Mouse (Mus musculus) T-helper 2 cell (primary cell): ENCODE results near the gene Epha4.

Source experiments
- in situ Hi-C: fragments of 300-600 bp; cut with MboI, MseI; formaldehyde crosslinking; loops from one replicate; pipeline ENCODE4 v1.15.1; 2025; ENCODE audit warnings: high pct_unique_total_duplicates

The Epha4 gene

DNA sequence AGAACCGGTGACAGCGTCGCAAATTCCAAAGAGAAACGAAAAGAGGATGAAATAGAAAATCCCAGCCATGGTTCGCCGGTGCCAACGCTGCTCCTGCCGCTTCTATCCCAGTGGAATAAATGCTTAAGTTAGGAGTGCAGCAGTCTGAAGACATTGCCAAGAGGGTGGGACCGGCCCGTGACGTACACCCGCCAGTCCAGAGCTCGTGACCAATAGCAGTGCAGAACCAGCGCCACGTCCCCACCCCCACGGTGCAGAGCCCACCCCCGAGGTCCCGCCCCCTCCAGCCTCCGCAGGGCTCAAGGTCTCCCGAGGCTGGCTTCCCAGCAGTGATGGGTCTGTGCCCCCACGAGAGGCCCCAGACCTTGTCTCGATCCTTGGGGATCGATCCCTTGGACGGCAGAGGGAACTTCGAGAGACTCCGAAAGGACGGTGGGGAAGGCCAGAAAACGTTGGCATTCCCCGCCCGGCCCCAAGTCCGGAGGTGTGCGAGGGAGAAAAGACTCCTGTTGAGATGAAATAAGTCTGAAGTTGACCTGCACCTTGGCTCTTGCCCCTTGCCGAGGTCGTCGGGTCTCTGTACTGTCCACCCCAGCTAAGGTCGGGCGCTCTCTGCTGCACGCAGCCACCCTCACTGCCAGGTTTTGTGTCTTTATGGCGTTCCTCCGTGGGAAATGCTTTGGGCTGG lies at the start of gene Epha4:
Gene Epha4 (minus strand): TSS at position 126 of the 688 bp plus-strand sequence.
- in situ Hi-C loops = loop anchor here (5.0 kb wide), 1 partner anchor 1863 kb away; no protein-coding TSS in a partner anchor

DNA sequence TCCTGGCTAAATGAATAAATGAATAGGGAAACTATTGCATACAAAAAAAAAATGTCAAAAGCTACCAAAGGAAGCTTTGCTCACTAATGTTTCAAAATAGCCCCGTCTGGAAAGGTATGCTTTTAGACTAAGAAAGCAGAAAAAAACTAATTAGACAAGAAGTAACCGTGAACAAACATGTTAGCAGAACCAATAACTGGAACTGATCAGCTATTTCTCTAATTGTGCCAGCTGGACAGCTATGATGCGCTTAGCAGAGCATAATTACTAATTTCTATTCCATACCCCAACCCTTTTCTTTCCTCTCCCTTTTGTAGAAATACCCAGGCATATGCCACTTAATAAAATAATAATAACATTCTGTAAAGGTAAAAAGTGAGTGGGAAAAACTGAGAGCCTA lies 41.3 kb upstream of the Epha4 start:
- in situ Hi-C loops = no loop called here

DNA sequence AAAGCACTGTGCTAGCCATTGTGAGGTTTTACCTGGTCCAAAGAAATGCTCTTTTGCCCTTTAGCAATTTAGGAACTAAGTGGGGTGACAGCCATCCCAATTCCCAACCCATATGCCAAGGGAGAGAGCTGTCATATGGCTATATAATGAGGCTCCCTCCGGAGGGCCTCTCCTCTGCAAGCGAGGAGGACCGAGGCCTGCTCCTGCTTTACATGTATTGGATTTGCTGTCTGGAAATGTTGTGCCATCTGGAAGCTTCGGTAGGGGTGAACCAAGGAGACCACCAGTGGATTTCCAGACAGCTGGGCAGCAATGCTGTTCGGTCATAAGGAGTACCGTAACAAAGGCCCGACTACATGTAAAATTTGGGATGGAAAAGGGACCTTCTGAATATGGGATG lies 37.0 kb upstream of the Epha4 start:
- in situ Hi-C loops = no loop called here

DNA sequence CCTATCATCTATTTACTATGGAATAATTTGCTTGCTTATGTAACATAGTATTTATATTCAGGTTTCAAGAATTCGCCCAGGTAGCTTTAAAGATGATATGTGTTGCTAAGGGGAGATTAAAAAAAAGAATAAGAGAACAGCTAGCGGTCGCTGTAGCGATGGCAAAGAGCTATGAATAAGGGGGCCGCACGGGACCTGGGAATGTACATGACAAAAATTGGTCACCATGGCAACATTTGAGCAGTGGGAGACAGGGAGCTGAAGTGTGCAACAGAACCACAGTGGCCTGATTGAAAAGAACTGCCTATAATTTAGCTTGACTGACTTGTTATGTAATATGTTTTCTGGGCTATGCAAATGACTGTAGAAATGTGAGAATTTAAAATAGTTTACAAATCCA lies 30.8 kb upstream of the Epha4 start:
- in situ Hi-C loops = no loop called here

DNA sequence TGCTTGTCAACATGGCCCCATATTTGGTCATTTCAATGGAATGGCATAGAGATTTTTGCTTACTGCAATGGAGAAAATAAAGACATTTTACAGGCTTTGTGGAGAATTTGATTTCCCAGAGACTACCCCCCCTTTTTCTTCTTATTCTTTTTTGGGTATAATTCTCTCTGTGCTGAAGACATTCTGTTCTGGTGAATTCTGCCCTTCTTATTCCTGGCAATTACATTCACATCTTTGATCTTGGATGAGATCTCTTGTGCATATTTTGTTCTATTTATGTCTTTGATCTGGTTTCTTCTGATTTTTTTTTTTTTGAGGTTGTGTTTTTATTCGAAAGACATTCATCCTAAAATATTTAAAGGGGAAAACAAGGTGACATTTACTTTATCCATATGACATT lies 30.1 kb upstream of the Epha4 start:
- in situ Hi-C loops = no loop called here

DNA sequence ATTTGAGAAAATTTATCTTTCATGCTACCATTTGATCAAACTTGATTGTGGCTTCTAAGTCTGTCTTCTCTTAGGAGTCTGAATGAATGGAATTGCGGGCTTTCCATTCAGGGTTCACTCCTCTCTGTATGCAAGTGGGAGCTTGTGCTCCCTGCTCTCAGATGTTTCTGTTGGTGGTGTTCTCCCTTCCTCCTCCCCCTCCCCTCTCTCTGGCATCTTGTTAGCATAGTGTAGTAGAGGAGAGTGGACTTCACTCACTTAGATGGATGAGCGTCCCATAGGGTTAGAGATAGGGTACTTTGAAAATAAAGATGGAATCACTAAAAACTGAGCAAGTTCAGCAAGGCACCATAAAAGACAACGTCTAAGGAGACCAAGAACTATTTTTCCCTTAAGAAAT lies 29.4 kb upstream of the Epha4 start:
- in situ Hi-C loops = no loop called here

DNA sequence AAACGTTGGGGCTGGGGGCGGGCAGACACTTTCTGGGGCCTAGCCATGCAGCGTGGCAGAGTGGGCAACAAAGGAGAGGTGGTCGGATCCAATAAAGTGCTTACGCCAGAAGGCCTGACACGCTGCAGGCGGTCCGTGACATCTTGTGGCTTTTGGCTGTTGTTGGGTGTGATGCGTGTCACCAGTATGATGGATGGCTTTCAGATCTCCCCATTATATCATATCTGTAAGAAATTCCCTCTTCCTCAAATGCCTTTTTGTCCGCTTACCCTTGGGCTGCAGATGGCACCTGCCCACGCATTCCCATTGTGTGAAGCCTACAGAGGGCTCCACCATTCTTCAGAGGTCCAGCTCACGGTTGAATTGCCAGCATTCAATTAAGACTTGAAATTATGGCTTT lies 25.1 kb upstream of the Epha4 start:
- in situ Hi-C loops = no loop called here

DNA sequence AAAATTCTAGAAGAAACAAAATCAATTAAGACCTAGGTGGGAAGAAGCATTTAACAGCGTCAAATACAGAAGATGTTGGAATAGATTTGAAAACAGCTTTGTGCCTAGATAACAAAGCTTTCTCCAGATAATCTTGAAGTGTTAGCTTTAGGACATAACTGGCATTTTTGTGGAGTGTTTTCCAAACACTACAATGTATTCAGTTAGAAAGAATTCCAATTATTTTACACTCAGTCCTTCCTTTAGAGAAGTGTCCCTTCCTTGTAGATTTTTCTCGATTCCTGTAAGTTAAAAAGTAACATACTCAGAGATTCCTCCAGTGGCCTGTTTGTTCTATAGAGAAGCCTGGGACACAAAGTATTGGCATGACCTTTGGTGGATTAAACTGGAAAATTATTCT lies 23.7 kb upstream of the Epha4 start:
- in situ Hi-C loops = no loop called here

DNA sequence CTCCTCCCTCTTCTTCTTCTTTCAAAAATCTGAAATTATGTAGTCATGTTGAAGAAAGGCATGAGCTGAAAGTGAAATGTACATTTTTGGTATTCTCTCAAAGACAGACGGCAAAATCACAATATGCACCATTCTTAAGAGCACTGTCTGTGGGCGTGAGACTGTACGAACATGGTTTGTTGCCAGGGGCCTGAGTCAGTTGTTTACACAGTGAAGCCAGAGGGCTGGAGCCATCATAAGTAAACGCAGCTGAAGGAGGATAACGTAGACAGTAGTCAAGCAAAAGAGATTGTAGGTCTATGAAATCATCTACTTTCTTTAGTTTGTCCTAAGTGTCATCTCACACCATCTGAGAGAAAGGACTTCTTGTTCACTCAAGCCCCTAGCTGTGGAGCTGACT lies 21.0 kb upstream of the Epha4 start:
- in situ Hi-C loops = no loop called here

DNA sequence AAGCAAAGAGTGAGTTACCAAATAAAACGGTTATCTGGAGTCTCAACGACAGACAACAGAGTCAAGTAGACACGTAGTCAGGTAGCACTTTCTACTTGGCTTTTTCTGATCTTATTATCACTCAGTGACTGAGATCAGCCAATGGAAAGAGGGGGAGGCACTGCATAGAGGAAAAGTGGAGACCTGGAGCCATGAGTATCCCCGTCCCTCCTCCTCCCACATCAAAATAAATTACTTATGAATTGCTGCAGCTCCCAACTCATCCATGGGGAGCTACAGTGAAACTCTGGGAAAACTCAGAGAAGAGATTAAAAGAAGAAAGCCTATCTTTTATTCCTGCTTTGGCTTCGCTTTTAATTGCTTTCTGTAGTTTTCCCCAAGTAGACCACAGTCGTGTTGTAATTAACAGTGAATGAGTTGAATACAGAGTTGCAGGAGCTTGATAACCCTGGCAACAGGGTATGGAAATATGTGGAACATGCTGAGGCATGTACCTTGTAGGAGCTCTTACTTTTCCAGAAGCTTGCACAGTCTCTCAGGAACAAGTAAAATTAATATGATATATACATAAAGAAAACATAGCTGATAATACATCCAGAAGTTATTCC lies 17.8 kb upstream of the Epha4 start:
- in situ Hi-C loops = no loop called here

DNA sequence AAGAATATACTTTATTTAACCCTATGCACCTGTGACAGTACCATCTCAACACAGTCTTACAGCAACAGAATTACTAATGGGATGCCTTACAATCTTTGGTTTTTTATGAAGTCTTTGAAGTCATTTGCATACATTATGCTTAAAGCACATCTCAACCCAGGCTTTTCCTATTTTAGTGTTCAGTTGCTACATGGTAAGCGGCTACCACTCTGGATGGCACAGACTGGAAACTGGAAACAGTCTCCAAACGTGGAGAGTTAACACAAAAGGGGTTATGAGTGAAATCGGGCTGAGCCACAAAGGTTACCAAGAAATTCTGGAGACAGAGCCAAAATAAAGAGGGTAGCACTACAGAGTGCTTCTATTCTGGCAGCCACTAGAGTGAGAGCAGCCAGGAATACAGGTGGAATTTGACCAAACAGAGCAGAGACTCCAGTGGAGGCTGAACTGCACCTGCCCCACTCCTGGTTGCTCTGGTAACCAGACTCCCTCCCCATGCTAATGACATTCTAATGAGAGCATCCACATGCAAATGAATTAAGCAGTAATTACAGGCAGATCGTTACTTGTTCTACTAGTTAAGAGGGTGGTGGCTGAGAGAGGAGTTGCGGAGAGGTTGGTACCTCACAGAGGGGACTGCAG lies 17.2 kb upstream of the Epha4 start:
- in situ Hi-C loops = no loop called here

DNA sequence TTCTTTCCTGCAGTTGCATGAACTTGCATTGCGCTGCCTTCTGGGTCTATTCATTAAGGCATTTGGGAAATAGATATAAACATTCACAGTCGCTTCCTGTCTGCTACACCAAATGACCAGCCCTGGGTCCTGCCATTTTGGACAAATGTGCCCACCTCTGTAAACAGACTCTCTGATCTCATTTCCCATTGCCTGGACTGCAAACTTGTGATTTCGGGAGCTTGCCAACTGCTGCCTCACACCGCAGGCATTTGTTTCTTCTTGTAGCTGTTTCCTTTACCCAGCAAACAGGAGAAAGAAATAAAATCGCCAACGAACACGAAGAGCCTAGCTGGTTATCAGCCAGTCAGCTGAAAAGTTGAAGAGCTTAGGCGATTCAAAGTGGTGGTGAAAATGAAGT lies 10.2 kb upstream of the Epha4 start:
- in situ Hi-C loops = no loop called here

DNA sequence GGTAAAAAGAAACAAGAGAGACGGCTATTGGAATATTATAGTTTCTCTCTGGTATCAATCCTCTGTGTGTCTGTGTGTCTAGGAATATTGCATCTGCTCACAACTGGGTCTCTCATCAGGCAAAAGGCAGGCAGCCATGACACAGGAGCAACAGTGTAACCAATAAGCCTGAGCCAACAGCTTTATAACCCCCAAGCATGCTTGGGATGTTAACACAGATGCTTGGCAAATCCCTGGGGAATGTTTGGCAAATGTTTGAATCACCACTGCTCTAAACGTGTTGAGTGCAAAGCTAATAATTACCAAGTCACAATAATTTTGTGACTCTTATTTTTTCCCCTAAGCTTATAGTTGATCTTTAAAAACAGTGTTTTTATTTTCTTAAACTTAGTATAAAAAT lies 8.5 kb upstream of the Epha4 start:
- in situ Hi-C loops = no loop called here

DNA sequence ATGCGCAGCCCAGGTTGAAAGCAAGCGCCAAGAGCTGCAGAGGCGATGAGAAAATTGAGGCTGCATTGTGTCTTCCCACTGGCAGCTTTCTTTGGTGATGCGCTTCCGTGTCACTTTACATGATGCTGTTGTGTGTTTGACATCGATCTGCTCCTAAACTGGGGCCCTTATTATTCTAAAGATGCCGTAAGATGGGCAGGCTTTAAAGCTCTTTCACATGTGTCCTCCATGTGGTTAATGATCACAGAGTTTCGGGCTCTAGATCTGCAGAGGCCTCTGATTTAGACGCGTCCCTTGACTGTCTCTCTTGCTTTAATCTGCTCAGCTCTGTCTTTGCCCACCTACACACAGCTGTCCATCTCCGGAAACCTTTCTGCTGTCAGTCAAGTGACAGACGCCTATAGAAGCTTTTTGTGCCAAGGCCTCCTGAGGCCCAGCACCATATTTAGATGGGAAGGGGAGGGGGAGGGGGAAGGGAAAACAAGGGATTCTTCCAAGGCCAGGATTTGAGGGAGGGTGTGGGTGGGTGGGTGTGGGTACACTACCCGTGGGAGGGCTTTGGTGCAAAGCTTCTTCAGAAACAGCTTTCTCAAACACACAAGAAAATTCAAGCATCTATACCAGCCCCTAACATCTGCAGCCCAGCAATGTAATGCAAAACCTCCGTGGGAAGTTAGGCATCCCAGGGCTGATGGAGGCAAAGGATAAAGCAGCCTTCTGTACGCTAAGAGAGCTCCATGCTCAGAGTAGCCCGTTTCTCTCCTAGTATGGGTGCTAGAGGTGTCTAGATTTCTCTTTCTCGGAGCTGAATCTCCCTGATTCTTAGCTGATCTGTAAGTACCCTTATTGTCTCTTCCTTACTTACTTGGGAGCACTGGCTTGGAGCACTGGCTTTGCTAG lies 7.0 kb upstream of the Epha4 start:
- in situ Hi-C loops = no loop called here

DNA sequence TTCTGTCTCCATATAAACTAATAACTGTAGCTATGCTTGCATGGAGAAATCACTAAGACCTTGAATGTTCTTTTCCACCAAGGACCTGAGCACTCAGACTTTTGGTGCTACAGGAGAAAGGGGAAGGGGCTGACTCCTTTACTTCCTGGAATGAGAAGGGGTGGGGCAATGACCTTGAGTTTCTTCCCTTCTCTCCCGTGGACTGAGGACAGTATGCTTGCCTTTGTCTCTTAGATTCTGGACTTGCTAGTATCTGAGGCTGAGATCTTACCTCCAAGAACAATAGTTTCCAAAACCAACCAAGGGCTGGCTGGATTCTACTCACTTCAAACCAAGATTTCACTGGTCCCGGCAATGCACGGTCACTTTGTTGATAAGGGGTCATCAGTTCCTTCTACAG lies 3.8 kb upstream of the Epha4 start:
- in situ Hi-C loops = loop anchor here (5.0 kb wide), 1 partner anchor 1866 kb away; no protein-coding TSS in a partner anchor

DNA sequence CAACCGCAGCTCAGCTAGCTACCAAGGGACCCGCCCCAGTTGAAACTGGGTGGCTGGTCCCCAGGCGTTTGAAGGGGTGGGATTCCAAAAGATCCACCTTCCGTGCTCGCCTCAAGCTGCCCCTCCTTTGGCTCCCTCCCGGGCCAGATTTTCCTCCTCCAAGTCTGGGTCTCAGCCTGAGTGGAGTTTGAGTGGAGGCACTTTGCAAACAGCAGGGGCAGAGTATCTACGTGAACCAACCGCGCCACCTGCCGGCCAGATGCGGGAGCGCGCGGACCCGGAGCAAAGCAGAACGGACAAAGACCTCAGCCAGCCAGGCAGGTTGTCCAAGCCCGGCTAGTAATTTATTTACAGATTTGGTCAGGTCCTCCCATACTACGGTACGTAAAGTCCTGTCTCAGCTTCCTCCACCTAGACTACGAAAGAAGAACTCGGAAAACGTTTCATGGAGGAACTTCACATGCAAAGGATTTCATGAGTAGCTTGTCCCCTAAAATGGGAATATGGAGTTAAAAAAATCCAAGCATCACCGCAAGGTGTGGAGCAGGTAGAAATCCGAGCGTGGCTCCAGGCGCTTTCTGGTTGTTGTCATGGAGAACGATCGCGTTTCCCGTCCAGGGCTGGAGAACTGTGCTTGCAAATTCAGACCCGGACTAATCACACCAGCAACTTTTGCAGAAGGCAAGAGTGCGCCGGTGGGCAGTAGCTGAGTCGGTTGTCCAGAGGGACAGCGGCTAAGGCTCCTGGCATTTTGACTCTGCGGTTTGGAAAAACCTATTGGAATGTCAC lies 1.5 kb upstream of the Epha4 start:
- in situ Hi-C loops = loop anchor here (5.0 kb wide), 1 partner anchor 1864 kb away; no protein-coding TSS in a partner anchor

DNA sequence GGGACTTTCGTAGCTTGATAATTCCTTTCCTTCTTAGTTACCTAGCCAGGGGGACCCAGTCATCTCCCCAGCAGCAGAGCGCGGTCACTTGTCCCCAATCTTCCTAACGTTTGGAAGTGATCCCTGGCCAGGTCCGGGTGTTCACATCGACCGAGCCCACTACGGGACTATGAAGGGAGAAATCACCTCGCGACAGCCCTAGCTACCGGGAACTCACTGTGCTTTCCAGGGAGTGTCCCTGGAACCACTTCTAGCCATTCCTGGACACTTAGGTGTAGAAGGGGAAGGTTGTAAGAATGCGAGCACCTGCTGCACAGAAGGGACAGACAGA lies 728 bp upstream of the Epha4 start:
- in situ Hi-C loops = loop anchor here (5.0 kb wide), 1 partner anchor 1863 kb away; no protein-coding TSS in a partner anchor

DNA sequence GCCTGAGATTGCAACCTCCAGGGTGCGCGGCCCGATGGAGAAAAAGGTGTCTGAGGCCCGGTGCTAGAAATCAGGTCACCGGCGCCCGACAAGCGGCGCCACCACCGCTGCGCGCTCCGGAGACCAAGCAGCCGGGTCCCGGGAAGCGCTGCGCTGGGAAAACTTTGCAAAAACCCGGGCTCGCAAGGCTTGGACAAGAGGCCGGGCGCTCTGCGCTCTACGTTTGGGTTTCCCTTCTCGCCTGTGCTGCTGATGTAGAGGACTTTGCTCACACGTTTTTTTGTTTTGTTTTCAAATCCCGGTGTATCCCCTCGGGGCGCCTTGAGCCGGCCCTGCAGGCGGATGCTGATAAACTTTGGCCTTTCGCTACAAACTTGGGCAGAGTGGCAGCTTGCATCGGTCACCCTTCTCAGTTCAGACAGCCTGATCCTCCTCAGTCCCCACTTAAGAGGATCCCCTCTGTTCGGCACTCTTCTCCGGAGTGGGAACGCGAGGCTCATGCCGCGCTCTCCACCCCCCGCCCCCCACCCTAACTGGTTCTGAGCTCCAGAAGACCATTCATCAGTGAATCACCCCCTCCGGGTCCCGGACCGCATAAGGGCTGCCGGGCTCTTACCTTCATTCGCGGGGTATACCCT lies 444 bp downstream of the Epha4 start:
- in situ Hi-C loops = no loop called here

DNA sequence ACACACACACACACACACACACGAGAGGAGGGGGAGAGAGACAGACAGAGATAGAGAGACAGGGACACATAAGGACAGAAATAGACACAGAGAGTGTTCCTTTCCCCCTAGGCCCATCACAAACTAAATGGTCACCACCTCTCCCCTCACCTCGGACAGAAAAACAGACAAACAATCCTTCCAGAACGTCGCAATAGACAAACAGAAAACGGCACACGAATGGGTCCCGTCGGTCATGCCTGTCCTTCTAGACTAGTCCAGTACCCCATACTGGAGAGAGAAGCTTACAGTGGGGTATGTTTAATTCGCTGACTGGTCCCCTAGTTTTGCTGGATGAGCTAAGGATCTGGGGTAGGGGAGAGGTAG lies 946 bp downstream of the Epha4 start:
- in situ Hi-C loops = no loop called here

DNA sequence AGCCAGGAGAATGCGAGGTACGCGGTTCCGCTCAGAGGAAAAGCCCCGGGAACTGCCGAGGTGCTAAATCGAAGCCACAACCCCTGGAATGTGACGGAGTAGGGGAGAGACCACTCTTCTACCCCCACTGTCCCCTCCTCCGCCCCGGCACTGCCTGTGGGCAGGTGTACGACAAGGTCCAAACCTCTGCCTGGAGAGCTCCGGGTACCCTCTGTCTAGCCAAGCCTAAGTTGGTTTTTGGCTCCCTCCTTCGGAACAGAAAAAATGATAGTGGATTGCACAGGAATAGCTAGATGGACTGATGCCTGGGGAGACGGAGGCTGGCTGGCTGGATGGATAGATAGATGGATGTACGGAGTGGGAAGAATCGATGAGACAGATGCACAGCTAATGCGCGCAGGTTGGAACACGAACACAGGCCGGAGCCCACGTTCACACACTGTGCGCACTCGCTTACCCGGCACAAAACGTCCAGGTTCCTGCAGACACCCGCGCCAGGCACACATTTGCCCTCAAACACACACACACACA lies 1.4 kb downstream of the Epha4 start:
- in situ Hi-C loops = no loop called here
